Mouse (Mus musculus) layer of hippocampus, postnatal 10 days (tissue): ENCODE measurements around the gene Wfdc18. TPM values are rescaled to one million over a fixed set of nuclear protein-coding genes. Genes with fewer than 3 reads are reported as not detected.
A peak's percentile ranks its signal among the peaks of the same experiment; 100 is the strongest.

Source experiments
- DNase-seq, 2 experiments: peaks; one replicate each; pipeline ENCODE4 v3.0.0; 2021; ENCODE audit warnings: low spot score in 2 of 2
- long read RNA-seq: library from polyadenylated mRNA; stranded (forward); transcript quantifications from one replicate; pipeline ENCODE4 v2.0.0, GENCODE M21; 2023
- total RNA-seq, 2 experiments: library from RNA; stranded (reverse); gene quantifications; 2 replicates each; pipeline ENCODE4 v1.2.3; 2021

The Wfdc18 gene
- not detected for total RNA-seq
- long read RNA-seq = 0 reads

DNA sequence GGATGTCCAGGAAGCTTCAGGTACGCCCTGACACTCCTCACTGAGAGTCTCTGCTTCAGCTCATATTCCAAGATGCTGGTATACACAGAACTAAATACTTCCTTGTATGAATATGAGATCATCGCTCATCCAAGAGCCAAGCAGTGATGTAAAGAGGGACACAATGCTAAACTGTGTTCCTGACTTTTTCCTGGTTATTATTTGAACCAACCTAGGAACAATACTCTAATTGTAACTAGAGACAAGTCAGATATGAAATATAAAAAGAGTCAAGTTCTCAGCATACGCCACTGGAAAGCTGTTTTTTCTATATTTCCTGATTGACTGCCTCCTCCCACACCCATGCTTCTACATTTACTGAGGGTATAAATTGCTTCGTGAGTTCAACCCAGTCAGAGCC, at the start of gene Wfdc18:
TSS of gene Wfdc18 (plus strand) at position 301 of the 400 bp plus-strand sequence.
- no peak for DNase-seq

GRCm38 (mm10) chr11:83662204-83662603, 46.6 kb upstream of the Wfdc18 start, which contains the start of gene Ccl4:
Gene Ccl4, plus strand, starts transcription at chr11:83662584.
- no peak for DNase-seq

DNA sequence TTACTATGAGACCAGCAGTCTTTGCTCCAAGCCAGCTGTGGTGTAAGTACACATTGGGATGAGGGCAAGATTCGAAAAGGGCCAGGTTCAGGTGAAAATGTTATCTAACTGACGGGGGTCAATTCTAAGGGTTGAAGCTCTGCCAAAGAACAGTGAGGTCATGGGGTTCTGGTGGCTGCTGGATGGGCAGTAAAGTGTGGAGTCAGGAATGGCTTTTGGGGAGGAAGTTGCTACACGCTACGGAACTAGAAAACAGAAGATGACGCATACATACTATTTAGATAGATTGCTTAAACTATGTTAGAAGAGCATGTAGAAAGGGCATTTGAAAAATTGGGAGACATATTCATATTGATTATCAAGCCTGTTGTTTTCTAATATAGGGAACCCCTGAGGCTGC, 45.3 kb upstream of the Wfdc18 start:
- no peak for DNase-seq

DNA sequence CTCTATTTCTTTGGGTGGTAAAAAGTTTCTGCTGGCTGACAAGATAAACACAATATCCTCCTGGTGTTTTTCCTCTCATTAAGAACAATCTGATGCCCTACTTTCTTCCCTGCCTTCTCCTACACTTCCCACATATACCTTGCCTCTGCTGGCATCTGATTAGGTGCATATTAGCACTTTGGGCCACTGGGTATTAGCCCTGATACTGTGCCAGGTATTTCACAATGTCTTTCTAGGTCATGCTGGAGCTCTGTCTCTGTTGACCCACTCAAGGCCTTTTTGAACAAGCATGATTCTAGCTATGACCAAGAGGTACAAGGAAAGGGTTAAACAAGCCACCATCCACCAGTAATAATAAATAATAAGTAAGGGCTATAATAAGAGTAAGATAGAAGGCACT, 37.1 kb upstream of the Wfdc18 start:
- no peak for DNase-seq

DNA sequence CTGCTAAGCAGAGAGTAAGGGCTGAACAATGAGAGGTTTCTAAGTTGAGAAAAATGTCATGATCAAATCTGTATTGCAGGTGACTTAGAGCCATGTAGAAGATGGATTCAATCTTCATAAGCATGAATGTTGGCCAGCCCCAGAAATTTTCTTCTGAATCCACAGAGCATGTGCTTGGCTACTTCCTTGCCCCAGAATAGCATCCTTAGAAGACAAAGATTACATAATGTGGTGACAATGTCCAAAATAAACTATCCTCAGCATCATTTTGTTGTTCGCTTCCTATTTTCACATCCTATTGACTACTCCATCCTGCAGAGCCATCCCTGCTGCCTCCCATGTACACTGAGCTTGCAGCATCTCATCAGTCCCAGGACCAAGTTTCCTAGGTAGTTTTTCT, 33.1 kb upstream of the Wfdc18 start:
- no peak for DNase-seq

DNA sequence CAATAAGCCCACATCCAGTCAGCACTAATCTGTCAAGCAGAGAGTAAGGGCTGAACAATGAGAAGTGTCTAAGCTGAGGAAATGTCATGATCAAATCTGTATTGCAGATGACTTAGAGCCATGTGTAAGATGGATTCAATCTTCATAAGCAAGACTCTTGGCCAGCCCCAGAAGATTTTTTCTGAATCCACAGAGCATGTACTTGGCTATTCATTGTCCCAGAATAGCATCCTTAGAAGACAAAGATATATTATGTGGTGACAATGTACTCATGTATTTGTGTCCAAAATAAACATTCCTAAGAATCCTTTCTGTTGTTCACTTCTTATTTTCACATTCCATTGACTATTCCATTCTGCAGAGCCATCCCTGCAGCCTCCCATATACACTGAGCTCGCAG, 18.9 kb upstream of the Wfdc18 start:
- DNase-seq = no peak

DNA sequence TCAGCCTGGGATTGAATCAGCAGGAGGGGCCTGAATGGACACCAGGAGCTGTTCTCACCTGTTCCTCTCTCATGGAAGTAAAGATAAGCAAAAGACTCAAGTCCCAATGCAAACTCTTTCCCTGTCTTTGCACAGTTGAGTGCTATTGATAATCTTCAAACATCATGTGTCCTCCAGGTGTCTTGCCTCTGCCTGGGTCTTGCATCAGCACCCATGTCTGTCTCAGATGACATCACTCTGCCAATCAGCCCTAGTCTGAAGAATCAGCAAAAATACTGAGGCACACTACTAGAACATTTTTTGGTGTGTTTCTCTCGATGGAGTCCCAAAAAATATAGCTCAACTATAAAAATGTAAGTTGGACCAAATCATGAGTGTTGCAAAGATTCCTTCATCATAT, 16.8 kb upstream of the Wfdc18 start:
- DNase-seq = no peak

DNA sequence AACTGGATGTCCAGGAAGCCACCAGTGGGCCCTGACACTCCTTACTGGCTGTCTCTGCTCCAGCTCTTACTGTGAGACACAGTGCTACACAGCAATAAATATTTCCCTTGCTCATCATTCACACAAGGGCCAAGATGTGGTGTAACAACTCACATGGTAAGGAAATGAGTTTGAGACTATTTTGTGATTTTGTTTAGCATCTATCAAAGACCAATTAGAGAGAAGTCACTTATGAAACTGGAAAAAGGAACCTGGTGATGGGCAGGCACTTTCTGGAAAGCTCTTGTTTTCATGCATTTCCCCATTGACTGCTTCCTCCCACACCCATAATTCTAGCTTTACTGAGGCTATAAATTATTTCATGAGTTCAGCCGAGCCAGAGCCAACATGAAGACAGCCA, 5.1 kb upstream of the Wfdc18 start, which contains the start of gene Wfdc17:
TSS of gene Wfdc17 (plus strand) at position 287 of the 400 bp plus-strand sequence.
- no peak for DNase-seq

GRCm38 (mm10) chr11:83709683-83710082, 868 bp downstream of the Wfdc18 start:
- no peak for DNase-seq

GRCm38 (mm10) chr11:83712671-83713070, 3.9 kb downstream of the Wfdc18 start:
- DNase-seq = no peak

DNA sequence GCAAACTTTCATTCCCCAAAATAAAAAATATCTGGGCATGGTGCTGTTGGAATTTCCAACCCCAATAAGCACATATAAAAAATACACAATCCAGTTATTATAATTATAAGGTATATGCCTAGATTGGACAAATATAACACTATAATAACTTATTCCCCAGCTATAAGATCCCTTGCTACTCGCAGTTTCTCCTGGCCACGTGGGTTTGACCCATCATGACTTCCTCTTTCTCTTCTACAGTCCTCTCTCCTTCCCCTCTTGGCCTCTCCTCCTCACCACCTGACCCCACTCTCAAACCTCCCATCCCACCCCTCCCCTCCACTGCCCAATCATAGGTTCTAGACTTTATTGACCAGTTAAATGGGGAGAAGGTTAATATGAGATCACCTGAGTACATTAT, 5.1 kb downstream of the Wfdc18 start:
- no peak for DNase-seq

- DNase-seq = no peak
Observed at GRCm38 (mm10) chr11:83717042-83717665, 8.3 kb downstream of the Wfdc18 start.

DNA sequence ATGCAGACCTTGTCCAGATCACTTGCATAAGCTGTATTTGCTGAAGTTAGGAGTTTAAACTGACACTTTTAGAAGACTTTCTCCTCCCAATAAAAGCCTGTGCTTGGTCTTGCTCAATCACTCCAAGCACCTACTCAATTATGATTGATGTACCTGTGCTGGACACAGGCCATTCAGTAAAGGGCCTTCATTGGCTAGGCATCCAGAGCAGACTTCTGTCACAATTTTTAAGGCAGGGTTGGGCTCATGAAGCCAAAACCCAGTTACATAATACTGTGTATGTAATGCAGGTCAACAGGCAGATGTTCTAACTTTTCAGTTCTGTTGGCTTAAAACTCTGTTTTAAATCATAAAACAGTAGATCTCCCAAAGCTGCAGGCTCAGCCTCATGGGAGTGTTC, 12.0 kb downstream of the Wfdc18 start:
- no peak for DNase-seq

DNA sequence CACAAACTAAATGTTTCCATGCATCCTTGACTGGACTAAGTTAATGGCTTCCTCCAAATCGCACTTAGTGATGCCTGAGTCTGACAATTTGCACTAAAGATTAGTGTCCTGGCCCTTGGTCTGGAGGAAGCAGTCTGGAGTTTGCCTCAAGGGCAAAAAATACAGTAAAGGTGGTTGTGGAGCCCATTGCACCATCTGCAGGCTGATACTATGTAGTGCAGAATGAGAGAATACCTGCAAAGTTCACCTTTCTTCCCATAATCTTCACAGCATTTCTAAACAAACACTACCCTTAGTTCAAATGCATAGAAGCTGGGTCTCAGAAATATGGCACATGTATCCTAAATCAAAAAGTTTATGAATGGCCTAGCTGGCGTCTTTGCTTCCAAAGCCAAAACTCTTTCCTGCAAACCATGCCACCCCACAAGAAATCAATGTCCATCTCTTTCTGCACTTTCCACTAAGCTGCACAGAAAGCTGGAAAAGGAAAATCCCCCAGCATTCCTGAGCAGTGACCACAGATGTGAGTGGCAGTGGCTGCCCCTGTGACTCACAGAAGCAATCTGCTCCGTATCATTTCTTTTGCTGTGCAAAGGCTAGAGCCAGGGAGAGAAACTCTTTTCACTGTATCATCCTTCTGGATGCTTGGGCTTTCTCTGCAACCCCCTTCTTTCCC, 20.1 kb downstream of the Wfdc18 start:
- DNase-seq = no peak

GRCm38 (mm10) chr11:83731116-83731515, 22.3 kb downstream of the Wfdc18 start:
- no peak for DNase-seq

DNA sequence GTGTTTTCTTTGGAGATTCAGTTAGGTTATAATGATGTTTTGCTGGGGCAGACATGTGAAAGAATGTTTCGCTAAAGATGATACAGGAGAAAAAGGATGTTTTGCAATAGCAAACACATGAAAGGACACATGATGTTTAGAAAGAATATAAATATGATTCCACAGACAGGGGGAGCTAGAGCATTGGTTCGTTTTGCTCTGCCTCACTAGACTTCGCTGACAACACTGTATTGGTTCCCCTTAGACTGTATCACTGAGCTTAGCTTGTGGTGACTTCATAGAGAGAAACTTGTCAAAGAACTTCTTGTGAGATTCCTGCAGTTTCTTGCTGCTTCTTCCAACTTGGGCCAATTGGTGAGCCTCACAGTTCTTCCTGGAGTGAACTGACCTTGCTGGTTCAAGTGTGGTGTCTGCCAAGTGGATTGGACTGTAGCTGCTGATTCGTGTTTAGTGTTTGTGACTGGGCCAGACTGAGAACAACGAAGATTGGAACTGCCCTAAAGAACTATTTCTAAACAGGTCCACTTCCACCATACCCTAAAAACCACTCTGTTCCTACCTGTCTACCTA, 24.3 kb downstream of the Wfdc18 start:
- DNase-seq = no peak

GRCm38 (mm10) chr11:83734215-83734614, 25.4 kb downstream of the Wfdc18 start:
- no peak for DNase-seq

DNA sequence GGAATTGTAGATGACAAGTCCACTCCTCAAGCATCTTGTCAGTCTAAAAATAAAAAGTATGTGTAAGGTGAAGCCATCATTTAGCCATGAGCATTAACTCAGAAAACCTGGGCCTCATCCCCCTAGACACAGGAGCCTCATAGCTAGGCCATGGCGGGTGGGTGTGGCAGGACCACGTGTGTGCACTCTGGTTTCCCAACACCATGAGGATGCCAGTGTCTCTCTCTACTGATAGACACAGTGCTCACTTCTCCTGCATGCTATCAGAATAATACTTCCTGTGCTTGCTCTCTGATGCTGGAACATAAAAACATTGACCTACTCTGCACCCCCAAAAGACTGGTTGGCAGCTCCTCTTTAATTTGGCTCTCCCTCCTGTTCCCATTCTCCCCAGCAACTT, 27.1 kb downstream of the Wfdc18 start:
- no peak for DNase-seq

GRCm38 (mm10) chr11:83737109-83737558, 28.3 kb downstream of the Wfdc18 start:
- no peak for DNase-seq

GRCm38 (mm10) chr11:83739241-83739640, 30.4 kb downstream of the Wfdc18 start:
- DNase-seq = peak; percentile 84

DNA sequence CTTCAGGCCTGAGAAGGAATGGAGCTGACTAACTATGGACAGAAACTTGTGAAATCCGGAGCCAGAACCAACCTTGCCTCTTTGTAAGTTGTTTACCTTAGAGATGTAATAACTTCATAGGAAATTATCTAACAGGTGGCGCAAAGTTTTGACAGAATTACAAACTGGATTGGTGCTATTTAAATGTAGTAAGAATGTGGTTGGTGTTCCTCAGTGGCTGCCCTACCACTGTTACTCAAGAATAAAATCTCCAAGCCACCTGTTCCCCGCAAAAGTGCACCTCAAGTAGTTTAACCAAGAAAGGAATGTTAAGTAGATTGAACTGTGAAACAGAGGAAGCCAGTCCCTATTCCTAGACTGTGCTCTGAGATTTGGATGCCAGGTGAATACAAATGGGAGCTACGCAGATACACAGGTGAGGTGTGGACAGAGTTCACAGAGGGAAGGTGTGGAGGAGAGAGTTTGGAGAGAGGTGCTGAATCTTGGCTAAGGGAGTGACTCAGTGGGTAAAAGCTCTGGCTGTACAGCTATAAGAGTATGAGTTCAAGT, 31.7 kb downstream of the Wfdc18 start:
- DNase-seq = no peak

GRCm38 (mm10) chr11:83741841-83742240, 33.0 kb downstream of the Wfdc18 start:
- DNase-seq = no peak
